Mouse (Mus musculus) intestine, embryonic 16.5 days (tissue): ENCODE data around the gene Mme. TPM values are rescaled to one million over a fixed set of nuclear protein-coding genes. Genes with fewer than 3 reads are reported as not detected.

Source experiments
- ATAC-seq: fragments of 200-750 bp; cut with Nextera tagmentation; 2 replicates; pipeline ENCODE4 v1.8.0; 2017; ENCODE audit warnings: moderate TSS enrichment, moderate library complexity
- H3K27ac ChIP-seq: fragments of 300-500 bp; sonication (generic); 2 replicates; pipeline ENCODE4 v1.5.1; 2014; ENCODE audit warnings: mild to moderate bottlenecking, low read length
- H3K27me3 ChIP-seq: fragments of 300-500 bp; sonication (generic); replicated peaks from 2 replicates; pipeline ENCODE4 v1.6.1; 2014; ENCODE audit warnings: low read length, control low read depth, mixed read lengths; ENCODE audit not compliant: control insufficient read depth, insufficient read depth
- H3K36me3 ChIP-seq: fragments of 300-500 bp; sonication (generic); 2 replicates; pipeline ENCODE4 v1.6.1; 2014; ENCODE audit warnings: low read length, control low read depth; ENCODE audit not compliant: control insufficient read depth, insufficient read depth
- H3K4me1 ChIP-seq: fragments of 300-500 bp; sonication (generic); 2 replicates; pipeline ENCODE4 v1.6.1; 2014; ENCODE audit warnings: low read length, control low read depth, mixed read lengths; ENCODE audit not compliant: control insufficient read depth, insufficient read depth
- H3K4me2 ChIP-seq: fragments of 300-500 bp; sonication (generic); 2 replicates; pipeline ENCODE4 v1.6.1; 2014; ENCODE audit warnings: low read depth, low read length, control low read depth
- H3K4me3 ChIP-seq: fragments of 300-500 bp; sonication (generic); 2 replicates; pipeline ENCODE4 v1.5.1; 2014; ENCODE audit warnings: mild to moderate bottlenecking, low read length
- H3K9ac ChIP-seq: fragments of 300-500 bp; sonication (generic); 2 replicates; pipeline ENCODE4 v1.6.1; 2014; ENCODE audit warnings: low read depth, low read length
- H3K9me3 ChIP-seq: fragments of 300-500 bp; sonication (generic); 2 replicates; pipeline ENCODE4 v1.6.1; 2016; ENCODE audit warnings: low read length, control low read depth; ENCODE audit not compliant: control insufficient read depth
- WGBS: fragments of 180-500 bp; shearing (Covaris S2); extraction: QIAGEN DNeasy Blood & Tissue Kit; methylation state at CpG from one replicate; pipeline ENCODE4 v1.1.7; 2014; 5-methylcytosine and 5-hydroxymethylcytosine counted together
- polyA plus RNA-seq: library from polyadenylated mRNA; unstranded; fragments of >200 nt; fragmentation: Nextera tagmentation; extraction: Ambion mirVana; gene quantifications from 2 replicates; pipeline ENCODE4 v1.2.1, GENCODE M21; 2015

Gene Mme
- polyA plus RNA-seq, 1 experiment from 2014 or later, result 12.9 TPM

DNA sequence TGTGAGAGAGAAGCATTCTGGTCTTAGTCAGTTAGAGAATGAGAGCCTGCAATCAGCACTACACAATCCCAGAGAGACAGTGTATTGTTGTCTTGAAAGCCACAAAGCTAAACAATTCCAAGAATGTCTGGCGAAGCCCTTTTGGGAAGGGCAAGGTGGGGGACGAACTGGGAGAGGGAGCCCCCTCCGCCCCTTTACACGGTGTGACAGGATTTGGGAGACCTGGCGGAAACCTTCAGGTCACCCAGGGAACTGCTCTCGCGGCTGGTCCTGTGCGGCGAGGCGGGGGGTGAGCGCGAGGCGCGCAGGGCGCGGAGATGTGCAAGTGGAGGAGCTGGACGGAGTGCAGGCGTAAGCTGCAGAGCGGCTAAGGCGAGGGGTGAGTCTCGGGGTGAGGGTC lies 53.9 kb downstream of the Mme start:
- Histone ChIP-seq H3K27me3 (no peaks in the 10 kb centered on the region), H3K4me2 (peak overlapping the region; percentile 99), H3K4me3 (peak overlapping the region; percentile 72), H3K36me3 (no peaks in the 10 kb centered on the region), H3K4me1 (no peaks in the 10 kb centered on the region), H3K9ac (peak overlapping the region; percentile 70), H3K27ac (no peak overlapping the region), H3K9me3 (no peaks in the 10 kb centered on the region)
- peak; percentile 81 for ATAC-seq
- WGBS, result under 1% methylated on average over 21 of the region's 21 CpGs

GRCm38 (mm10) chr3:63295657-63296231 lies 54.4 kb downstream of the Mme start:
- Histone ChIP-seq H3K4me2 (peak overlapping the region; percentile 99), H3K9ac (peak overlapping the region; percentile 70), H3K27ac (no peak overlapping the region), H3K4me3 (peak overlapping the region; percentile 72), H3K27me3 (no peaks in the 10 kb centered on the region), H3K9me3 (no peaks in the 10 kb centered on the region), H3K36me3 (no peaks in the 10 kb centered on the region), H3K4me1 (no peaks in the 10 kb centered on the region)
- peak; percentile 84 for ATAC-seq
- WGBS, result under 1% methylated on average over 48 of the region's 54 CpGs

DNA sequence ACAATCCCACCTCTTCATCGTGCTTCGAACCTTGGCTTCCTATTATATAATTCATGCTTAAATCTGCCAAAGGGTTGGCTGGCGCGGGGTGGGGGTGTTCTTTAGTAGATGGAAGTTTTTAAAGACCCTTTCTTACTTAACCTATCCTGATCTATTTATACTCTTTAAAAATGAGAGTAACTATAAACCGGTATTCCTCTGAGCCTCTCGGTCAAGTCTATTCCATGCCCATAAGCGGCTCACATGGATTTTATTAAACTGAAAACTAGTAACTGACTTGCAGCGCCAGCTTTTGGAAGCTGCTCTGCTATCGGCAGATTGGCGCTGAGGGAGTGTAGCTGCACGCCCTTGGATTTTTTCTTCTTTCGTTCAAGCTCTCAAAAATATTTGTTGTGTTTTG lies 55.1 kb downstream of the Mme start:
- 11% methylated on average over 12 of the region's 12 CpGs for WGBS
- no peaks in the 10 kb centered on the region for H3K4me1 ChIP-seq
- peak overlapping the region; percentile 72 for H3K4me3 ChIP-seq
- H3K4me2 ChIP-seq, result peak overlapping the region; percentile 99; the same call in 1 of the 2 replicates
- H3K9ac ChIP-seq, result no peak overlapping the region
- no peak for ATAC-seq
- no peaks in the 10 kb centered on the region for H3K9me3 ChIP-seq
- no peaks in the 10 kb centered on the region for H3K27me3 ChIP-seq
- H3K27ac ChIP-seq, result no peak overlapping the region
- no peaks in the 10 kb centered on the region for H3K36me3 ChIP-seq

- ATAC-seq, result 0 out of 2 replicates have a peak, but pooled peaks have one; percentile 43
- H3K36me3 ChIP-seq, result no peaks in the 10 kb centered on the region
- H3K27ac ChIP-seq, result no peak overlapping the region
- H3K4me3 ChIP-seq, result no peak overlapping the region
- WGBS, result 7% methylated on average over 6 of the region's 6 CpGs
- H3K4me2 ChIP-seq, result no peak overlapping the region
- no peaks in the 10 kb centered on the region for H3K27me3 ChIP-seq
- no peaks in the 10 kb centered on the region for H3K9me3 ChIP-seq
- no peaks in the 10 kb centered on the region for H3K4me1 ChIP-seq
- H3K9ac ChIP-seq, result no peak overlapping the region
Measured at GRCm38 (mm10) chr3:63297787-63298186, 56.5 kb downstream of the Mme start.

- Histone ChIP-seq H3K4me3 (no peak overlapping the region), H3K27ac (no peak overlapping the region), H3K4me2 (no peak overlapping the region), H3K9ac (no peak overlapping the region), H3K27me3 (no peaks in the 10 kb centered on the region), H3K9me3 (no peaks in the 10 kb centered on the region), H3K4me1 (no peaks in the 10 kb centered on the region), H3K36me3 (no peaks in the 10 kb centered on the region)
- ATAC-seq, result no peak
- WGBS, result 77% methylated on average over 7 of the region's 7 CpGs
Measured at GRCm38 (mm10) chr3:63315211-63315760, 73.9 kb downstream of the Mme start.

DNA sequence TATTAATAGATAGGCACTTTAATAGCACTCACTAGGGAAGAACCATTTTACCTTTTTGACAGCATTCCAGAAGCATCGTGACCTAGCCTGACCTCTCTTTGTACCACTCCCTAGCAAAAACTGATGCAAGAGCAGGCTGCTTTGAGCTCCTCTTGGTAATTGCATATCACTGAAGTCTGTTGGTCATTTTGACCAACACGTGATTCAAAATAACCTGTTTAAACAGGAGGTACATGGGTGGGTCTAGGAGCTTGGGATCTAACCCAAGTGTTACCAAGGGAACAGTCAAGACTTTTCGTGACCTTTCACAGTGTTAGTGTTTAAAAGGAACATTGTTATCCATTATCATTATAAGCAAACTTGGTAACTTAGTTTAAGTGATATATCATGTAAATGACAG lies 76.2 kb downstream of the Mme start:
- 59% methylated on average over 3 of the region's 3 CpGs for WGBS
- Histone ChIP-seq H3K4me2 (no peak overlapping the region), H3K36me3 (no peaks in the 10 kb centered on the region), H3K27ac (no peak overlapping the region), H3K9ac (no peak overlapping the region), H3K27me3 (no peaks in the 10 kb centered on the region), H3K4me3 (no peak overlapping the region), H3K4me1 (no peaks in the 10 kb centered on the region), H3K9me3 (no peaks in the 10 kb centered on the region)
- ATAC-seq, result no peak

DNA sequence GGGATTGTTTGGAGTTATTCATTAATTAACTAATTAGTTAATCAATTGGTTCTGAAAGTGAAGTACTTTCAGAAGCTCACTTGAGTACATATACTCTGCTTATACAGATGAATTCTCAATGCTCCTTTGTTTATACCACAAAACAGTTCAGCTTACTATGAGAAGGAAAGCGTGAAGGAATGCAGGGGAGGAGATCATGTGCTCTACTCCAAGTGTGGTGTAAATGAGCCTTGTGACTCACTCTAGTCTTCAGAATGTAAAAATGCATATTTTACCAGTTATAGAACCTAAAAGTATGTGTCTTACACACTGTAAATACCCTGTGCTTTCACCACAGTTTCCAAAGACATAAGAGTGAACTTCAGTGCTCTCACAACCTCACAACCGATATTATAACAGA lies 84.3 kb downstream of the Mme start:
- no peak overlapping the region for H3K4me3 ChIP-seq
- WGBS, result 68% methylated on average over 2 of the region's 2 CpGs
- no peaks in the 10 kb centered on the region for H3K9me3 ChIP-seq
- H3K4me1 ChIP-seq, result no peaks in the 10 kb centered on the region
- no peak overlapping the region for H3K4me2 ChIP-seq
- ATAC-seq, result no peak
- H3K27ac ChIP-seq, result no peak overlapping the region
- H3K27me3 ChIP-seq, result no peaks in the 10 kb centered on the region
- no peak overlapping the region for H3K9ac ChIP-seq
- H3K36me3 ChIP-seq, result no peaks in the 10 kb centered on the region

- ATAC-seq, result no peak; the same call in 1 of the 2 replicates
- WGBS, result 69% methylated on average over 2 of the region's 2 CpGs
- Histone ChIP-seq H3K27me3 (no peaks in the 10 kb centered on the region), H3K9ac (no peak overlapping the region), H3K9me3 (no peaks in the 10 kb centered on the region), H3K4me2 (no peak overlapping the region), H3K4me1 (no peaks in the 10 kb centered on the region), H3K27ac (no peak overlapping the region), H3K36me3 (no peaks in the 10 kb centered on the region), H3K4me3 (no peak overlapping the region)
Measured at GRCm38 (mm10) chr3:63340110-63340509, 98.8 kb downstream of the Mme start.

GRCm38 (mm10) chr3:63340546-63340945 lies 99.2 kb downstream of the Mme start:
- no peak overlapping the region for H3K4me2 ChIP-seq
- no peaks in the 10 kb centered on the region for H3K36me3 ChIP-seq
- no peaks in the 10 kb centered on the region for H3K27me3 ChIP-seq
- ATAC-seq, result peak; percentile 88
- H3K4me3 ChIP-seq, result no peak overlapping the region
- WGBS, result 88% methylated on average over 3 of the region's 3 CpGs
- no peaks in the 10 kb centered on the region for H3K9me3 ChIP-seq
- no peak overlapping the region for H3K9ac ChIP-seq
- no peak overlapping the region for H3K27ac ChIP-seq
- H3K4me1 ChIP-seq, result no peaks in the 10 kb centered on the region

DNA sequence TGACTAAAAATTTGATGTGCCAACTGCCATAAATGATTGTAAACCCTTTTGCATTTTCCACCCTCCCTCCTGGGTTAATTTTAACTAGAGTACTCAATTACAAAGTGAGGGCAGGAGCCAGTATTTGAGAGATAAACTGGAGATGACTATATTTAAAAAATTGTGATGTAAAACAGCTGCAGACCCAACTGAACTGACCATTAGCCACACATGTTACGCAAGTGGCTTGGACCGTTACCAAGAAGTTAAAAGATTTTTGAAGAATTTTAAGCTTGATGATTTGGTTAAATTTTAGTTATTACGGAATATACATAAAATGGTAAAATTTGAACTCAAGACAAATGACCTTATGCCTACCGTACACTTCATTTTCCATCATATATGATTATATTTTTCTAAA lies 100.1 kb downstream of the Mme start:
- ATAC-seq, result no peak
- no peak overlapping the region for H3K27ac ChIP-seq
- no peaks in the 10 kb centered on the region for H3K36me3 ChIP-seq
- no peaks in the 10 kb centered on the region for H3K9me3 ChIP-seq
- no peaks in the 10 kb centered on the region for H3K4me1 ChIP-seq
- no peaks in the 10 kb centered on the region for H3K27me3 ChIP-seq
- WGBS, result 90% methylated on average over 4 of the region's 4 CpGs
- no peak overlapping the region for H3K4me3 ChIP-seq
- no peak overlapping the region for H3K4me2 ChIP-seq
- H3K9ac ChIP-seq, result no peak overlapping the region
